Mouse (Mus musculus) bone marrow, adult 2 months (tissue): ENCODE measurements around the gene Ptn. TPM values are rescaled to one million over a fixed set of nuclear protein-coding genes. Genes with fewer than 3 reads are reported as not detected.

Experiments
- H3K27ac ChIP-seq: fragments of 200-500 bp; 2 replicates; pipeline ENCODE4 v1.5.1; 2012; ENCODE audit warnings: low read depth, mild to moderate bottlenecking, control low read depth, inconsistent platforms, low read length; ENCODE audit not compliant: control insufficient read depth, poor library complexity, insufficient read depth
- H3K4me1 ChIP-seq: fragments of 200-500 bp; 2 replicates; pipeline ENCODE4 v1.6.1; 2011; ENCODE audit warnings: low read length; ENCODE audit not compliant: control insufficient read depth, insufficient read depth
- H3K4me3 ChIP-seq: fragments of 200-500 bp; replicated peaks from 2 replicates; pipeline ENCODE3; 2011; ENCODE audit warnings: mild to moderate bottlenecking, low read depth, low read length, control low read depth; ENCODE audit not compliant: control insufficient read depth
- CTCF ChIP-seq: fragments of 200-500 bp; IDR thresholded peaks from 2 replicates; pipeline ENCODE4 v1.5.1; 2011; ENCODE audit warnings: low read length, control low read depth; ENCODE audit not compliant: control insufficient read depth, insufficient read depth
- POLR2A ChIP-seq: fragments of 200-500 bp; IDR thresholded peaks from 2 replicates; pipeline ENCODE4 v1.6.1; 2011; ENCODE audit warnings: low read depth, mild to moderate bottlenecking, control low read depth, low read length, borderline replicate concordance; ENCODE audit not compliant: control insufficient read depth
- WGBS: fragments of 180-500 bp; shearing (Covaris S2); methylation state at CpG from one replicate; pipeline ENCODE4 v1.1.7; 2018; 5-methylcytosine and 5-hydroxymethylcytosine counted together
- polyA plus RNA-seq: library from polyadenylated mRNA; stranded (reverse); fragments of >200 nt; gene quantifications from 2 replicates; pipeline ENCODE4 v1.2.4, GENCODE M21; 2011; ENCODE audit warnings: low replicate concordance; ENCODE audit not compliant: missing spikeins, insufficient read depth, insufficient read length

The Ptn gene
- 1.2 and 23.8 TPM in 2 replicates for polyA plus RNA-seq

GRCm38 (mm10) chr6:36809747-36810285, at the start of gene Ptn:
Gene Ptn, minus strand, starts transcription at chr6:36810220.
- 6% methylated on average over 15 of the region's 15 CpGs for WGBS
- Histone ChIP-seq H3K4me1 (no peaks in the 10 kb centered on the region), H3K4me3 (no peak within 1 kb of the TSS), H3K27ac (no peak within 1 kb of the TSS)
- no peak for TF ChIP-seq CTCF
- no peak for TF ChIP-seq POLR2A

- H3K27ac ChIP-seq, result no peak overlapping the region
- H3K4me3 ChIP-seq, result no peak overlapping the region
- 72% methylated on average over 3 of the region's 3 CpGs for WGBS
- TF ChIP-seq CTCF, result no peak
- no peak for TF ChIP-seq POLR2A
- no peaks in the 10 kb centered on the region for H3K4me1 ChIP-seq
Measured at GRCm38 (mm10) chr6:36858258-36859041, 48.4 kb upstream of the Ptn start.

- 61% methylated on average over 6 of the region's 6 CpGs for WGBS
- no peak overlapping the region for H3K27ac ChIP-seq
- H3K4me1 ChIP-seq, result no peaks in the 10 kb centered on the region
- no peak overlapping the region for H3K4me3 ChIP-seq
- TF ChIP-seq POLR2A, result no peak
- no peak for TF ChIP-seq CTCF
Measured at GRCm38 (mm10) chr6:36857627-36858257, 47.7 kb upstream of the Ptn start.

GRCm38 (mm10) chr6:36850422-36851129, 40.6 kb upstream of the Ptn start:
- H3K27ac ChIP-seq, result no peak overlapping the region
- TF ChIP-seq POLR2A, result no peak
- TF ChIP-seq CTCF, result no peak
- 79% methylated on average over 7 of the region's 7 CpGs for WGBS

GRCm38 (mm10) chr6:36845288-36845687, 35.3 kb upstream of the Ptn start:
- Histone ChIP-seq H3K4me3 (no peak overlapping the region), H3K27ac (no peak overlapping the region), H3K4me1 (no peaks in the 10 kb centered on the region)
- TF ChIP-seq POLR2A (no peak), CTCF (no peak)
- WGBS, result 89% methylated on average over 1 of the region's 1 CpGs

More at GRCm38 (mm10) chr6:36850422-36851129, 40.6 kb upstream of the Ptn start:
- Histone ChIP-seq H3K4me1 (no peaks in the 10 kb centered on the region), H3K4me3 (no peak overlapping the region)

- Histone ChIP-seq H3K4me1 (no peaks in the 10 kb centered on the region), H3K4me3 (no peak overlapping the region), H3K27ac (no peak overlapping the region)
- no peak for TF ChIP-seq CTCF
- TF ChIP-seq POLR2A, result no peak
- WGBS, result 79% methylated on average over 6 of the region's 6 CpGs
Measured at GRCm38 (mm10) chr6:36844258-36844657, 34.2 kb upstream of the Ptn start.

- 75% methylated on average over 3 of the region's 3 CpGs for WGBS
- Histone ChIP-seq H3K4me3 (no peak overlapping the region), H3K4me1 (no peaks in the 10 kb centered on the region), H3K27ac (no peak overlapping the region)
- TF ChIP-seq CTCF (no peak), POLR2A (no peak)
Measured at GRCm38 (mm10) chr6:36843031-36843488, 33.0 kb upstream of the Ptn start.

- Histone ChIP-seq H3K27ac (no peak overlapping the region), H3K4me1 (no peaks in the 10 kb centered on the region), H3K4me3 (no peak overlapping the region)
- no peak for TF ChIP-seq POLR2A
- TF ChIP-seq CTCF, result no peak
- 69% methylated on average over 5 of the region's 5 CpGs for WGBS
Measured at GRCm38 (mm10) chr6:36842101-36842922, 32.3 kb upstream of the Ptn start.
